Mouse (Mus musculus) cerebellum, postnatal 14 days (tissue): ENCODE measurements around the gene Afmid.
"Not testable (repeated sequence)": the region's sequence is repeated elsewhere in the genome, so short reads cannot be mapped to it uniquely, and the experiment has no call there.

Experiments
- DNase-seq, 2 experiments: peaks; one replicate each; pipeline ENCODE4 v3.0.0; 2021; ENCODE audit warnings: mixed read lengths in 2 of 2

The Afmid gene

GRCm38 (mm10) chr11:117826916-117827315 is 1.2 kb downstream of the Afmid start:
- no peak for DNase-seq

DNA sequence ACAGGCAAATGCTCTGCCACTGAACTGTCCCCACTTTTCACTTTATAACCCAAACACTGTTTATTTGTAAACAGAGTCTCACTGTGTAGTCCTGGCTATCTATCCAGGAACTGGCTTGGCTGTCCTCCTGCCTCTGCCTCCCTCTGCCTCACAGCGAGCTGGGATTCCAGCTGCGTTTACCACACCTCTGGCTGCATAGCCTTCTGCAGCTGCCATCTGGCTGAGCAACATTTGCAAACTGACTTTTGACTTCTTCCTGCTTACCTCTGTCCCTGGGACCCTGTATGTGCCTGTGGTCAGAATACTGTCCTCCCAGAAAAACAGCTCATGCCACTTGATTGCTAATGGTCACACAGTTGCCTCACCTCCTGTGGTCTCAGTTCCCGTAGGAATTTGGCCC is 1.7 kb downstream of the Afmid start:
- no peak for DNase-seq

GRCm38 (mm10) chr11:117828149-117828887 is 2.6 kb downstream of the Afmid start:
- peak in 1 of 2 experiments; percentile 49 for DNase-seq

GRCm38 (mm10) chr11:117828888-117829604 is 3.3 kb downstream of the Afmid start:
- DNase-seq: peak; percentile 43 to 44

DNA sequence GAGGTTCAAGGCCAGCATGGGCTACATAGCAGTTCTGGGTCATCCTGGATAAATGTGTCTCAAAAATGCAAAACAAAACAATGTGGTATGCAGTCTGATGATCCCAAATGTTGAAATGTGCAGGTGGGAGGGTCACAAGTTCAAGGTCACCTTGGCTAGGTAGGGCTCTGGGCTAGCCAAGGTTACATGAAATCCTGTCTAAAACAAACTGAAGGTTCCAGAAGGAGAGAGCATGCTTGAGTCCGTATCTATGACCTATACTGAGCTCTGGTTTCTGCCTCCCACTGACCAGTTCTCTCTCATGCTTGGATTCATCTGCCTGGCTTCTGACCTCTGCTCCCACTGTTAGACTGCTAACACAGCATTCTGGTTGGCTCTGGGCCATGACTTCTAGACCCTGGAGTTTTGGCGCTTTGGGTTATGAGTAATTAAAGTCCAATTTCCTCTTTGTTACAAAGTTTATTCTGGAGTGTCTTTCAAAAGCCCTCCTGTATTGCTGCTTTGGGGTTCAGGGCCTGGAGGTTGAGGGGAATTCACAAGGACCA is 4.0 kb downstream of the Afmid start:
- DNase-seq: no peak

- DNase-seq: no peak
Observed at GRCm38 (mm10) chr11:117830401-117830800, 4.7 kb downstream of the Afmid start.

- peak; percentile 47 to 74 for DNase-seq
Observed at GRCm38 (mm10) chr11:117832086-117832969, 6.6 kb downstream of the Afmid start.

GRCm38 (mm10) chr11:117833509-117833908 is 7.8 kb downstream of the Afmid start:
- not testable (repeated sequence) for DNase-seq

- DNase-seq: no peak
Observed at GRCm38 (mm10) chr11:117834086-117834485, 8.4 kb downstream of the Afmid start.

DNA sequence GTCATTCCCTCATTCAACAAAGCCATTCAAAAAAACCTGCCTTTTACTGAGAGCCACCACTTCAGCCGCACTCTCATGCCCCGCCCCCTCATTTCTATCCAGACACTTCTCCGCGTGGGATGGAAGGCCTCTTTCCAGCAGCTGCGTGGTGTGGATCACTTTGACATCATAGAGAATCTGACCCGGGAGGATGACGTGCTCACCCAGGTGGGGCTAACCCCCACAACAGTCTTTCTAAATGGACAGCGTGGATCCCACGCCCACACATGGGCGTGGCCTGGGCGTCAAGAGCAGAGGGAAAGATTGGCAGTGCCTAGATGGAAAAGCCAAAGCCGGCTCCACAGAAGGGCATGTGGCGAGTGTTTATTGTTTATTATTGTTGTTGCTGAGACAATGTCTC is 10.6 kb downstream of the Afmid start:
- DNase-seq: peak in 1 of 2 experiments; percentile 29

DNA sequence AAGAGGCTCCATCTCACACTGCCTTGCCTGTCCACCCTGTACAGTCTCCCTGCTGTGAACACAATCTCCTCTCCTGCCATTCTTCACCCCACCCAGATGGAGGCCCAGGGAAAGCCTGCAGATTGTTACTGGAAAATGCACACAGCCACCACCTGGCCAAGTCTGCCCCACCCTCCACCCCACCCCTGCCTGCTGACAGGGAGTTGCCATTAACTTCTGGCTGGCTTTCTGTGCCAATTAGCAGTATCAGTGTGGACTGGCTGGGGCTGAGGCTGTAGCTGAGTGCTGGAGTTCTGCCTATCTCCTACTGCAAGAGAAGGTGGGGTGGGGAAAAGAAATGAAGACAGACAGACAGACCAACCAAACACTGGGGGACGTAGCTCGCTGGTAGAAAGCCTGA is 12.8 kb downstream of the Afmid start:
- no peak for DNase-seq

GRCm38 (mm10) chr11:117839021-117839420 is 13.3 kb downstream of the Afmid start:
- DNase-seq: peak in 1 of 2 experiments; percentile 38

DNA sequence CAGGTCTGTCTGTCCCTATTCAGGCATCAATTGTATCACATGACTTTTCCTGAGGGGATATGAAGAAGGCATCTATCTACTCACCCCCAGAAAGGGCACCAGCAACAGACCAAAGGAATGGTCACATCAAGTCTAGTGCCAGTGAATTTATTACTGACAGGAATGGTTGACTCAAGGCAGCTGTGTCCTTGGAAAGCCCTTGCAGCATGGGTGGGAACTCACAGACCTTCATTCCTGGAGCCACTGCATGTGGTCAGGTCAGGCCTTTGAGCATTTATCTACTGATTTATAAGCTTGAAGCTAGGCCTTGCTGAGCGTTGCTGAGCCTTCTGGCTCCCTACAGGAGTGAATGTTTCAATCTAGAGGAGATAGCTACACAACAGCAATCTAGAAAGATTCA is 15.2 kb downstream of the Afmid start:
- no peak for DNase-seq

GRCm38 (mm10) chr11:117843434-117843833 is 17.7 kb downstream of the Afmid start:
- no peak for DNase-seq

- DNase-seq: no peak
Observed at GRCm38 (mm10) chr11:117844997-117845396, 19.3 kb downstream of the Afmid start.

GRCm38 (mm10) chr11:117845651-117846050 is 19.9 kb downstream of the Afmid start:
- no peak for DNase-seq

DNA sequence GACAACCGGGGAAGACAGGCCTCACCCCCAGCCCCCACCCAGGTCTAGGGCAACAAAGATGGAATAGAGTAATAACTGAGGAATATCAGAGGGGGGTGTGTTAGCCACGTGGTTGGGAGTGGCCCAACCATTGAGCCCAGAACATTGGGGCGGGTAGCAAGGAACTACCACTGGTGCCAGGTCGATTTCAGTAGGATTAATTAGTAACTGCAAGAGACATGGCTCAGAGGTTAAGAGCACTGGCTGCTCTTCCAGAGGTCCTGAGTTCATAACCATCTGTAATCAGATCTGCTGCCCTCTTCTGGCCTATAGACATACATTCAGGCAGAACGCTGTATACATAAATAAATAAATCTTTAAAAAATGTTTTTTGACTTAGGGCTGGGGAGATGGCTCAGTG is 20.9 kb downstream of the Afmid start:
- DNase-seq: no peak

DNA sequence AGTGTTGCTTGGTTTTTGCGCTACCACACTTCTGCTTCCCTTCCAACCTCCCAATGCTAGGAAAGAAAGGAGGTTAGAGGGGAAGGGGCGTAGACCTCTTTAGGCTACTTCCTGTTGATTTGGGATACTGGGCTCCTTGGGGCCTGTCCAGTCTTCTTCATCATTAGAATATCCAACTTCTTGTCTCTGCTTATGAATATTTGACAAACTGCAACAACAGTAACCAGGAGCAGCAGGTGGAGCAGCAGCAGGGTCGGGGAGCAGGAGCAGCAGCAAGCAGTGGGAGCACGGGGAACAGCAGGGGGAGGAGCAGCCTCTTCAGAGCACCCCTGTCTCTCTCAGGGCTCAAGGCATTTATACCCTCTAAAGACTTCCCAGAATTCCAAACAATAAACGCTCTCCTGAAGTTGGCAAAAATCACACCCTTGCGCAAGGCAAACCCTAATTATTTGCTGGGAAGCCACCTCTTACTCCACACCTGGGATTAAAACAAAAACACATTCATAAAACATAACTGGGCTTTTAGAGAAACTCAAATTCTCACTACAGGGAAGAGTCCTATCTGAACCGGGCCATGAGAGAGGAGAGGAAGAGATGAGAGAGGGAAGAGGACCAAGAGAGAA is 22.0 kb downstream of the Afmid start:
- no peak for DNase-seq

- no peak for DNase-seq
Observed at GRCm38 (mm10) chr11:117848271-117848984, 22.7 kb downstream of the Afmid start.

DNA sequence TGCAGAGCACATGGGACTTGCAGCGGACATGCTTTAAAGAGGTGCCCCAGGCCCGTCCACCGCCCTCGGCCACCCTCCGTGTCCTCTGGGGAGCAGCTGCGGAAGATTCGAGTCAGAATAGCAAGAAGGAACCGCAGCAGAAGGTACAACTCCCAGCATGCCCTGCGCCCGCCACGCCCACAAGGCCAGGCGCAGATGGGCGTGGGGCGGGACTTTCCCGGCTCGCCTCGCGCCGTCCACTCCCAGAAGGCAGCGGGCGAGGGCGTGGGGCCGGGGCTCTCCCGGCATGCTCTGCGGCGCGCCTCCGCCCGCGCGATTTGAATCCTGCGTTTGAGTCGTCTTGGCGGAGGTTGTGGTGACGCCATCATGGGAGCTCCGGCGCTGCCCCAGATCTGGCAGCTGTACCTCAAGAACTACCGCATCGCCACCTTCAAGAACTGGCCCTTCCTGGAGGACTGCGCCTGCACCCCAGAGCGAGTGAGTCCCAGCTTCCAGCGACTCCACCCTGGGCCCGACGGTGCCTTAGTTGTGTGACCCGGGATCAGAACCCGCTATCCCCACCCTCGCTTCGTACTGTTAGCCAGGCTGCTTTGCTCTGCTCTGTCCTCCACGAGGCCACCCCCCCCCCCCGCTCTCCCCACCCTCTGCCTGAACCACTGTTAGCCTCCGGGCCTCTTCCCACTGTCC is 23.4 kb downstream of the Afmid start, which contains the start of gene Birc5:
TSS of gene Birc5 (plus strand) at position 267 of the 687 bp plus-strand sequence.
- peak; percentile 97 to 98 for DNase-seq

- no peak for DNase-seq
Observed at GRCm38 (mm10) chr11:117852875-117853274, 27.2 kb downstream of the Afmid start.
